Mouse (Mus musculus) spleen, adult 12 weeks (tissue): Measurements from ENCODE around the gene Igfbp2.

Source experiments
- DNase-seq: peaks from one replicate; pipeline ENCODE4 v3.0.0; 2022; ENCODE audit warnings: low spot score

Igfbp2 gene

DNA sequence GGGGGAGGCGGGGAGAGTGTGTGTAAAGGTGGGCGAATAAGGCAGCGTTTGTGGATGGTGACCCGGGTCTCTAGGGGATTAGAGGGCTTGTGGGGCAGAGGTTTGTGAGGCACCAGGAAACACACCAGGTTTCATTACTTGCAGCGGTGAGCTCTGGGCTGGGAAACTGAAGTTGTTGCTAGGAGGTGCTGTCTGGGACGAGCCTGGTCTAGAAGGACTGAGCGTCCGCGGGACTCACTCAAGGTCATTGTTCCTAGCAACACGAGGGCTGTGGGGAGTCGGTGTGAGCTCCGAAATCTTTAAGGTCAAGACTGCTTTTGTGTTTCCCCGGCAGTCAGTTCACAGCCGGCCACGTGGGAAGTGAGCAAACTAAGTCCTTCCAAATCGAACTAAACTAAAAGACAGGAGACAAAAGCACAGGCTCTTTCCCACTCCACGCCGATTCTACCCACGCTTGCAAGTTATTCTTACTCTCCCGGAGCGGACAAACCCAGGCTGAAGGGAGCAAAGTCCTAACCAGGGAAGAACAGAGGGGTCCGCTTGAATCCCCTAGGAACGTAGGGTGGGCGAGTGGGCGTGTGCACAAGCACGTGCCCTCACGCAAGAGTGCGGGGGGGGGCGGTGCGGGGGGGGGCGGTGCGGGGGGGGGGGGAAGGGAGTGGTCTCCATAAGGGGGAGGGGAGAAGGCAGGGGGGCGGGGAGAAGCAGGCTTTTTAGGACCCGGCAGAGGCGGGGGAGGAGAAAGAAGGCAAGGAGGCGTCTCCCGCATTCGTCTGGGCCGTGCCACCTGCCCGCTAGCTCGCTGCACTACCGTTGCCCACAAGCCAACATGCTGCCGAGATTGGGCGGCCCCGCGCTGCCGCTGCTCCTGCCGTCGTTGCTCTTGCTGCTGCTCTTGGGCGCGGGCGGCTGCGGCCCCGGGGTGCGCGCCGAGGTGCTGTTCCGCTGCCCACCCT is at the start of gene Igfbp2:
Gene Igfbp2, plus strand, starts transcription at position 753 of the 956 bp plus-strand sequence.
- DNase-seq: no peak

DNA sequence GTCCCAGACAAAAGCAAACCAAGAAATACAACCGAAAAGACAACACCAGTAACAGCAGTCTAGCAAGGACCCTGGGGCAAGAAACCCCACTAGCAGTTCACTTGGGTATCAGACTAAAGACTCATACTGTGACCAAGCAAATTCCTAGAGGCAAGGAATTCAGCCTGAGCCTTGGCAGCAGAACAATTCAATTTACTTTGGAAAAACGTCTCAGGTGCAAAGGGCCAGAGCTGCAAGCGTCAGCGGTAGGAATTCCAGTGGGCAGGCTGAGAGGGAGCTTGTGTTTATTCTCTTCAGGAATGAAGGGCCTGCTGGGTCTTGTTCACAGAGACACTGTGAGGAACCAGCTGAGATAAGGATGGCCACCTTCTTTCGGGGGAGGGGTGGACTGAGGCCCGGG is 45.5 kb upstream of the Igfbp2 start:
- DNase-seq: no peak

- DNase-seq: no peak
These were observed 43.6 kb upstream of the Igfbp2 start for GRCm38 (mm10) chr1:72780720-72781119.

GRCm38 (mm10) chr1:72783341-72783740 is 41.0 kb upstream of the Igfbp2 start:
- DNase-seq: no peak

GRCm38 (mm10) chr1:72784018-72784417 is 40.3 kb upstream of the Igfbp2 start:
- no peak for DNase-seq

GRCm38 (mm10) chr1:72790670-72791069 is 33.6 kb upstream of the Igfbp2 start:
- DNase-seq: no peak

DNA sequence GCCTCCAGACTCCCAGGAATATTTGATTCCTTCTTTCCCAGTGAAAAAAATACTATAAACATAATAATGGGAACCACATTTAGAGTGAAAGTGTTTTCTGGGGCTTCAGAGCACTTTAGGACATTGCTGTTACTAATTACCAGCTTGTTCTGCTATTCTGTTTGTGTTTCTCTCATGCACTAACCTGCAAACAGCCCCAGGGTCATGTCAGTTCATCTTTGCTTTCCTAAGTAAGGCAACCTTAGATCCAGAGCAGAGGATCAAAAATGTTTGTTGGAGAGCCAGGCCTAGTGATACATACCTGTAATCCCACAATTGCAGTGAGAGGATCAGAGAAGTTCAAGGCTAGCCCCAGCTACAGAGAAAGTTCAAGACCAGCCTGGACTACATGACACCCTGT is 32.6 kb upstream of the Igfbp2 start:
- DNase-seq: no peak

- no peak for DNase-seq
These were observed 32.0 kb upstream of the Igfbp2 start for GRCm38 (mm10) chr1:72792262-72792661.

- DNase-seq: no peak
These were observed 31.1 kb upstream of the Igfbp2 start for GRCm38 (mm10) chr1:72793230-72793629.

DNA sequence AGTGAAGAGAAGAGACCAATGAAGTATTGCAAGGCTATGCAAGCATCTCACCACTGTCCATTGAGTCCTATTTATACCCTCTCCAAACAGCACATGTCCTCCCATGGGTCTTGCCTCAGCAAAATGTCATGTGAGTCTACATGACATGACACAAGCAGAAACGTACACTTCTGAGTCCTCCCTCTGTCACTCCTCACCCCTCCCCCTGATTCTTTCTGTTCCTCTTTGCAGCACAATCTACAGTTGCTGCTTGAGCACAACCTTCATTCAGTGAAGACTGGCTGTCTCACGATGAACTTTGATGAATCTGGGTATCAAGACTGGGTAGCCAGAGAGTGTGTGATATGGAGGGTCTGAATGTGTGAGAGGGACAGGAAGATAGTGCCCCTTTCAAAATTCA is 28.2 kb upstream of the Igfbp2 start:
- no peak for DNase-seq

GRCm38 (mm10) chr1:72797102-72797665 is 27.1 kb upstream of the Igfbp2 start:
- no peak for DNase-seq

DNA sequence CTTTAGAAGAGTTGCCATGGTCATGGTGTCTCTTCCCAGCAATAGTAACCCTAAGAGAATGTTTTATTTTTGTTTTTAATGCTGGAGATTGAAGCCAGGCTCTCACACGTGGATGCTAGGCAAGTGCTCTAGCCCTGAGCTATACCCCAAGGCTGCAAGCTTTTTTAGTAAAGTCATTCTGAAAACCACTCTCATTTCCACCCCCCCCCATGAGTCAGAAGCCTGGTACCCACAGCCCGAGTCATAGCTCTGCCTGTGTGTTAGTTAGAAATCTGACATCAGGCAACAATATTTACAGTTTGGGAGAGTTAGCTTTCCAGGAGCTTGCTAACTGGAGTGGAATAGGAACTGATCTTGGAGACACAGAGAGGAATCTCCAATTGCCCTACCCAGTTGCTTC is 25.9 kb upstream of the Igfbp2 start:
- DNase-seq: no peak

DNA sequence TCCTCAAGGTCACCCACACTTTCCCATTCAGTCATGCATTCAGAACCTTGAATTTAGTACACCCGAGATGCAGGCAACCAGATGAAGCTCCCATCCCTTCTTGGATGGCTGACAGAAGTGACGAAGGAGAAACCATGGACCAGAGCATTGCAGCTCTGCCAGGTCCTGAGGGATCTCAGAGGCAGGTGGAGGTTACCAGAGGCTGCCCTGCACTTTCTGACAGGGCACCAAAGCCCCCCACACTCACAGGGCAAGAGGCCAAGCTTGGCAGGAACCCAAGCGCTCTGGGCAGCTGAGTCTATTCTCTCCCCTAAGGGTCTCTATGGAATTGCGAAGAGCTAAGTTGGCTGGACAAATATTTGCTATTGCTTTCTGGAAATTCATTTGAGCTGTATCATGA is 20.3 kb upstream of the Igfbp2 start:
- DNase-seq: no peak

GRCm38 (mm10) chr1:72805037-72805436 is 19.3 kb upstream of the Igfbp2 start:
- DNase-seq: no peak

- DNase-seq: no peak
These were observed 18.7 kb upstream of the Igfbp2 start for GRCm38 (mm10) chr1:72805476-72806043.

DNA sequence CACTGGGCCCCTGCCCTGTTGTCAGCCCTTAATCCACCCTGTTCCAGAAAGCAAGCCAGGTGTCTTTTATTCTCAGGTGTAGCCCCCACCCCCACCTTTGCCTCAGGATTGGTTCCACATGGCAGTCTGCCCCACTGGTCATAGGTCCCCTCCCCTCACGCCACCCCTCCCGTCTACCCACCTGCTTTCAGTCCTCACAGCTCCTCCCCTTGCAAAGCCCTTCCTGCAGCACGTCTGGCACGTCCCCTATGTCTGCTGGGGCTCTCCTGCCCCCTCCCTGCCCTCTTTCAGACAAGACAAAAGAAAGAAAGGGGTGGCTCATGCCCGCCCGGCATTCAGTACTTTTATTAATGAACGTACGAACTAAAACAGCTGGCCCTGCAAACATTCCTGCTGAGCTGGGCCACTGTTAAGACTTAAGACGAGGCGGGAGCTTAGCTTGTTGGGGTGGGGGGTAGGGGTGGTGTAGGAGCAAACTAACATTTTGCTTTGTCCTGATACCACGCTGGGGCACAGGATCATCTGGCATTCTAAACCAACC is 18.2 kb upstream of the Igfbp2 start:
- no peak for DNase-seq

- DNase-seq: no peak
These were observed 15.0 kb upstream of the Igfbp2 start for GRCm38 (mm10) chr1:72809304-72809703.

GRCm38 (mm10) chr1:72809951-72810675 is 14.2 kb upstream of the Igfbp2 start:
- DNase-seq: no peak

DNA sequence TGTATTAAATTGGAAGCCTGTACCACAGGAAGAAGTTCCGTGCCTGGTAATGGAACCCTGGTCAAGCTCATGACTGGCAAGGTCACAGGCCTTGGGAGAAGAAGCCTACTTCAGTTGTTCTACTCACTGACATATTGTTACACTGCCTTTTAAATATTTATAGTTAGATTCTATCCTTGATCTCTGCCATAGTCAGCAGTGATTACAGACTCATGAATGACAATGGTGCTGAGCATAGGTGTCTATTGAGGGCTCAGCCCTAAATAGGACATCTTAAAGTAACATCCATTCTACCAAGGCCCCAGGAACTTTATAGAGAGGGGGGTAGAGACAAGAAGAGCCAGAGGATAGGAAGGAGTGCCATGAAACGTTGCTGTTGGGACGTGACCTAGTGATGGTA is 13.2 kb upstream of the Igfbp2 start:
- DNase-seq: no peak

DNA sequence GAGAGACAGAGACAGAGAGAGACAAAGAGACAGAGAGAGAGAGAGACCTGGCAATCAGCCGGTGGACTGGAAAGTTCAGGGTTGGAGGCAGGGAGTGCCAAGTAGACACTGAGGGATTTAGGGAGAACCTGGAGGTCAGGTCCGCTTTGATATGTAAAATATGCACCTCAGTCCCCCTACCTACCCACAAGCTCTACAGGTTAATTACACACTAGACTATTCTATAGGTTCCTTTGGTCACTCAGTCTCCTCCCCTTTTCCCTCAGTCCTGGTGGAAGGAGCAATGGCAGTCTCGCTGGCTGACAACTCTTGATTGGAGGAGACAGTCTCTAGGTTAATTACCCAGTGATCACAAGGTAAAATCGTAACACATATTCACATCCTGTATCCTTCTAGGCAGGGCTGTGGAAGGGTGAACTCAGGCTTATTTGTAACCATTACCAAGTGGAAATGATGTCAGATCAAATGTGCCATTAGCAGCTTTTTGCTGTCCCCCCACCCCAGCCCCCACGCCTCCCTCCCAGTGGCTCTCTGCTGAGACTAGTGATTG is 11.1 kb upstream of the Igfbp2 start:
- DNase-seq: no peak

GRCm38 (mm10) chr1:72813639-72814403 is 10.5 kb upstream of the Igfbp2 start:
- DNase-seq: no peak
